Mouse (Mus musculus) spleen, adult 2 months (tissue): ENCODE measurements around the gene Mtch1. TPM values are rescaled to one million over a fixed set of nuclear protein-coding genes. Genes with fewer than 3 reads are reported as not detected.

Experiments
- DNase-seq, 2 experiments: peaks; one replicate each; pipeline versions ENCODE4 v3.0.0 to v3.0.0-alpha.2; 2012 to 2021; ENCODE audit warnings: low spot score in 2 of 2, low read depth in 1 of 2
- H3K27ac ChIP-seq: fragments of 200-500 bp; 2 replicates; pipeline ENCODE4 v1.5.1; 2012; ENCODE audit warnings: low read length, inconsistent platforms; ENCODE audit not compliant: insufficient read depth
- H3K27me3 ChIP-seq: fragments of 200-500 bp; 2 replicates; pipeline ENCODE4 v1.6.1; 2012; ENCODE audit warnings: mild to moderate bottlenecking, moderate library complexity, low read length, inconsistent platforms; ENCODE audit not compliant: control insufficient read depth, insufficient read depth
- H3K36me3 ChIP-seq: fragments of 200-500 bp; 2 replicates; pipeline ENCODE4 v1.6.1; 2012; ENCODE audit warnings: mild to moderate bottlenecking, low read length, inconsistent platforms; ENCODE audit not compliant: control insufficient read depth, insufficient read depth
- H3K4me1 ChIP-seq: fragments of 200-500 bp; 2 replicates; pipeline ENCODE4 v1.6.1; 2011; ENCODE audit warnings: inconsistent platforms; ENCODE audit not compliant: control insufficient read depth, insufficient read depth, insufficient read length
- H3K4me3 ChIP-seq: fragments of 200-500 bp; 2 replicates; pipeline ENCODE4 v1.5.1; 2011; ENCODE audit warnings: mild to moderate bottlenecking, inconsistent platforms; ENCODE audit not compliant: insufficient read depth, insufficient read length; ENCODE audit errors: extremely low read depth
- CTCF ChIP-seq: fragments of 200-500 bp; IDR thresholded peaks from 2 replicates; pipeline ENCODE4 v1.5.1; 2011; ENCODE audit warnings: mild to moderate bottlenecking, inconsistent platforms; ENCODE audit not compliant: insufficient read depth, insufficient read length, insufficient replicate concordance; ENCODE audit errors: extremely low read depth
- POLR2A ChIP-seq: fragments of 200-500 bp; IDR thresholded peaks from 2 replicates; pipeline ENCODE4 v1.6.1; 2011; ENCODE audit warnings: low read depth, low read length, inconsistent platforms
- WGBS: fragments of 180-500 bp; shearing (Covaris S2); methylation state at CpG from one replicate; pipeline ENCODE4 v1.1.7; 2018; 5-methylcytosine and 5-hydroxymethylcytosine counted together
- polyA plus RNA-seq: library from polyadenylated mRNA; depleted of rRNA; stranded (reverse); fragments of >200 nt; gene quantifications from 2 replicates; pipeline ENCODE4 v1.2.3, GENCODE M21; 2012

The Mtch1 gene
- polyA plus RNA-seq, 1 experiment: 145 TPM

DNA sequence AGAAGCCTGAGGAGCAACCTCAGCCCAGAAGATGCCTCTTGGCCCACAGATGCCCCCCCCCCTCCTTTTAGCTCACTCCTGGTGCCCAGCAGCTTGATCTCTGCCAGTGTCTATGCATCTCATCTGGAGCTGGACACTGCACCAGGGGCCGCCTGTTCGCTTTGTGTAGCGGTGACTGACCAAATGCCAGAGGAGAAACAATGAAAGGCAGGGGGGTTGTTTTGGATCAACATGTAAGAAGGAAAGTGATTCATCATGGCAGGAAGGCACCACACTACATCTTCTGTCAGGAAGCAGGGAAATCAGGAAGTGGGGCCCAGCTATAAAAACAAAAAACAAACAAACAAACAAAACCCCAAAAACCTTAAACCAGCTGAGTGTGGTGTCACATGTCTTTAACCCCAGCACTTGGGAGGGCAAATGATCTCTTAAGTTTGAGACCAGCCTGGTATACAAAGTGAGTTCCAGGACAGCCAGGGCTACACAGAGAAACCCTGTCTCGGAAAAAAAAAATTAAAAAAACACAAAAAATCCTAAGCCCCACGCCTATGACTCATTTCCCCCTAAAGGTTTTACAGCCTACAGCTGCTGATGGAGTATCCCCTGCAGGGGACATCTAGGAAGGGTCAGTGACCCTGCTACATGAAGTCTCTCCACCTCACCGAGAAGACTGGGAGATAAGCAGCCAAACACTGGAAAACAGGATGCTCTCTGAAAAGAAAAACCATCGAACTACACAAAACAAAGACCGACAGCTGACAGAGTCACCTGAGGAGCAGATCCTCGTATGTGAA is 31.9 kb downstream of the Mtch1 start:
- no peak overlapping the region for H3K4me3 ChIP-seq
- TF ChIP-seq POLR2A: no peak
- TF ChIP-seq CTCF: no peak
- no peaks in the 10 kb centered on the region for H3K27me3 ChIP-seq
- H3K4me1 ChIP-seq: no peaks in the 10 kb centered on the region
- no peak for DNase-seq
- WGBS: 76% methylated on average over 9 of the region's 9 CpGs
- no peak overlapping the region for H3K27ac ChIP-seq
- H3K36me3 ChIP-seq: no peaks in the 10 kb centered on the region

GRCm38 (mm10) chr17:29313300-29313699 is 34.4 kb downstream of the Mtch1 start:
- DNase-seq: no peak
- no peak overlapping the region for H3K4me3 ChIP-seq
- no peak overlapping the region for H3K27ac ChIP-seq

DNA sequence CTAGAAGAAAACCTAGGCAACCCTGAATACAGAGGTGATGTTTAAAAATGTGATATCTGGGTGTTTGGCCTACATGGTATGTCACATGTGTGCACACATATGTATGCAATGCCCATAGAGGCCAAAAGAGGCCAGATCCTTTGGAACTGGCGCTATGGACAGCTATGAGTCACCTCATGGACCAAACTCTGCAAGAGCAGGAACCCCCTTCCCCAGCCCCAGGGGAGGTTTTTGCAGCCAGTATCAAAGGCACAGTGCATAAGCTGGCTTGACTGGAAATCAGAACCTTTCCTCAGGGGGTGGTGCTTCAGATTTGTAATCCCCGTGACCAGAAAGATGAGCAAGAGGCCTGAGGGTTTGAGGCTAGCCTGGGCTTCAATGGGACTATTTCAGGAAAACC is 35.7 kb downstream of the Mtch1 start:
- no peak for TF ChIP-seq POLR2A
- no peak for TF ChIP-seq CTCF

More at GRCm38 (mm10) chr17:29313300-29313699, 34.4 kb downstream of the Mtch1 start:
- TF ChIP-seq POLR2A (no peak), CTCF (no peak)
- no peaks in the 10 kb centered on the region for H3K36me3 ChIP-seq
- H3K27me3 ChIP-seq: no peaks in the 10 kb centered on the region
- H3K4me1 ChIP-seq: no peaks in the 10 kb centered on the region

GRCm38 (mm10) chr17:29311602-29312001 is 36.1 kb downstream of the Mtch1 start:
- H3K36me3 ChIP-seq: no peaks in the 10 kb centered on the region
- H3K27me3 ChIP-seq: no peaks in the 10 kb centered on the region
- no peak overlapping the region for H3K27ac ChIP-seq
- no peak for DNase-seq
- no peak overlapping the region for H3K4me3 ChIP-seq
- WGBS: 92% methylated on average over 8 of the region's 8 CpGs
- H3K4me1 ChIP-seq: peaks cover 4% of the 10 kb centered on the region; the same call in 1 of the 2 replicates
- TF ChIP-seq POLR2A (no peak), CTCF (no peak)

More for the DNA sequence above, 35.7 kb downstream of the Mtch1 start:
- H3K4me3 ChIP-seq: no peak overlapping the region
- no peak for DNase-seq
- H3K4me1 ChIP-seq: no peaks in the 10 kb centered on the region
- WGBS: 88% methylated on average over 2 of the region's 2 CpGs
- no peaks in the 10 kb centered on the region for H3K36me3 ChIP-seq
- H3K27me3 ChIP-seq: no peaks in the 10 kb centered on the region
- no peak overlapping the region for H3K27ac ChIP-seq

DNA sequence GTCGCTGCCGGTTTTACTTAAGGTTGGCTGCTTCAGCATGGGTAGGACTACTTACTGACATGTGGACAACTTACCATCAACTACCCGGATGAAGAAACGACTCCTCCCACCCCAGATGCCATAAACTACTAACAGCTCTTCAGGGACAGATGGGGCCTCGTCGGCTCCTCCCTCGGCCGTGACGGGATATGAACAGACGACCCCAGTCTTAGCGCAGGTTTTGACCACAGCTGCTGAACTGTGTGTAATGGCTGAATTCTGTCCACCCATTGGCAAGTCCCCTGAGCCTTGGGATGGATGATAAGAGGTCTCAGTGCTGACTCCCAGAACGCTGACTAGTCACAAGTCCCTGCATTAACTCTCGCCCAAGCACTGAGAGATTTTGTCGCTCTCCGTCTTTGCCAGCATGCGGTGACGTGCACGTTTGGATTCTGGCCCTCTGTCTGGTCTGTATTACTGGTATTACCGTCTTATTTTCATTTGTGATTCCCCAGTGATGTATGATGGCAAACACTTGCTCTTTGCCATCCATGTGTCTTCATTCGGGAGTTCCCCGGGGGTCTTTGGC is 37.6 kb downstream of the Mtch1 start:
- H3K36me3 ChIP-seq: no peaks in the 10 kb centered on the region
- 88% methylated on average over 21 of the region's 21 CpGs for WGBS
- no peak for DNase-seq
- TF ChIP-seq CTCF (no peak), POLR2A (no peak)
- peaks cover 16% of the 10 kb centered on the region; the same call in 1 of the 2 replicates for H3K4me1 ChIP-seq
- no peaks in the 10 kb centered on the region for H3K27me3 ChIP-seq
- H3K27ac ChIP-seq: no peak overlapping the region
- no peak overlapping the region for H3K4me3 ChIP-seq

GRCm38 (mm10) chr17:29305871-29306270 is 41.9 kb downstream of the Mtch1 start:
- WGBS: 31% methylated on average over 7 of the region's 7 CpGs
- Histone ChIP-seq H3K27ac (peak overlapping the region; percentile 90), H3K4me3 (no peak overlapping the region), H3K36me3 (peaks cover 7% of the 10 kb centered on the region), H3K27me3 (no peaks in the 10 kb centered on the region), H3K4me1 (peaks cover 40% of the 10 kb centered on the region; the same call in 1 of the 2 replicates)
- TF ChIP-seq POLR2A (no peak), CTCF (no peak)
- peak in 1 of 2 experiments; percentile 31 for DNase-seq

DNA sequence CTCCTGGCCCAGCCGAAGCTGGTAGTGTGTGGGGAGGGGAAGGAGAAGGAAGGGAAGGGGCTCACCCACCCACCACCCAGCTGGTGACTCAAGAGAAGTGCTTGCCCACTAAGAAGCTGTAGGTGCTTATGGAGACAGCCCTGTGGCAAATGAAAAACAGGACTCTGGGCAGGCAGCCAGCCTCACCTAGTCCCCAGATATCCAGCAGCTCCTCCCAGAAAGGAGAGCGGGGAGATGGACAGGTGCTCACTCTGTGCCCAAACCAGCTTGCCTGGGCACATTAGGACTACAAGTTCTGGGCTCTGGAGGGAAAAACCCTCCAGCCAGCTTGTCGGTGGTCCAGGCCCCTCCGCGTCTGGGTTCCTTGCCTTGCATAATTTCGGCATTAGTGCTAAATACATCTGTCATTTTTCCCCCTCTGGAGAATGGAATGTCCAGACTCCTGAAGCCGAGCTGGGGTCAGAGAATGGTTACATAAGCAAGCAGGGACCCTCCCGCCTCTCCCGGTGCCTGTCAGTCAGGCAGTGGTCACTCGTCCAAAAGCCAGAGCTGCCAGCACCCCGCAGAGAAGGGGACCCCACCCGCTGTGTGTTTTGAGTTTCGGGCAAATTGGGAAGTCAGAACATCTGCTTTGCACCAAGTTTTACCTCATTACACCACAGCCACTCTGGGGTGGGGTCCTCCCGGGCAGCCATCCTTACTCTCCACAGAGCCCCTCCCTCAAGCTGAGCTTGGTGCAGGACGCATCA is 42.5 kb downstream of the Mtch1 start:
- DNase-seq: peak in 1 of 2 experiments; percentile 52
- WGBS: 24% methylated on average over 15 of the region's 15 CpGs
- TF ChIP-seq POLR2A (no peak), CTCF (no peak)
- peak overlapping the region; percentile 90 for H3K27ac ChIP-seq
- peak overlapping the region; percentile 25; the same call in 1 of the 2 replicates for H3K4me3 ChIP-seq
- peaks cover 10% of the 10 kb centered on the region for H3K36me3 ChIP-seq
- peaks cover 40% of the 10 kb centered on the region; the same call in 1 of the 2 replicates for H3K4me1 ChIP-seq
- H3K27me3 ChIP-seq: no peaks in the 10 kb centered on the region
